Mouse (Mus musculus): ENCODE results near the gene Abr.

DNA sequence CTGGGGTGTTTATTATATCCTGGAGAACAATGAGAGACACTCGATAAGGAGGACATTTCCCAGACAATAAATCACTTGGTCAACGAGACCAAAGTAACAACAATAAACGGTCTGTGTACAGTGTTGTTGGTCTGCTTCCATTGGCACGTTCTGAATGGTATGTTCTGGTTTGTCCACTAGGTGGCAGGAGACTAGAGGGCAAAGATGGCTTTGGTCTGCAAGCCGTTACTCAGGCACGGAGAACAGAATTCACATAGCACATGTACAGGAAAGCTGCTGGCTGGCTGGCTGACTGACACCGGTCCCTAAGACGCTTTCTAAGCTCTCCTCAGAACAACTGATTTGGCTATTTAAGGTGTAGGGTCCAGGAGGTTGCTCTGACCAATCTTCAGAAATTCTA is 97.2 kb downstream of the Abr start:
- TF ChIP-seq GATA1 (IDR thresholded peaks at IDR 0.05; ENCODE audit: borderline replicate concordance, low read length) (no peak), FLI1 (IDR thresholded peaks at IDR 0.05; ENCODE audit: low read length) (no peak)

Data from megakaryocyte, embryonic 14.5 days (primary cell).